Mouse (Mus musculus) embryonic fibroblast, embryonic 13.5 days (primary cell): ENCODE results near the gene Ncbp3. TPM values are rescaled to one million over a fixed set of nuclear protein-coding genes. Genes with fewer than 3 reads are reported as not detected.

Experiments
- H3K27ac ChIP-seq: 2 replicates; pipeline ENCODE4 v1.5.1; 2012; ENCODE audit warnings: low read length, control low read depth, inconsistent platforms; ENCODE audit not compliant: insufficient read depth
- H3K4me1 ChIP-seq: 2 replicates; pipeline ENCODE4 v1.6.1; 2011; ENCODE audit warnings: low read length; ENCODE audit not compliant: control insufficient read depth, insufficient read depth
- H3K4me3 ChIP-seq: 2 replicates; pipeline ENCODE4 v1.5.1; 2011; ENCODE audit warnings: mild to moderate bottlenecking, control low read depth, low read length; ENCODE audit not compliant: insufficient read depth
- CTCF ChIP-seq: IDR thresholded peaks from 2 replicates; pipeline ENCODE4 v1.5.1; 2011; ENCODE audit warnings: mild to moderate bottlenecking, control low read depth, low read length, moderate library complexity, borderline replicate concordance; ENCODE audit not compliant: insufficient read depth
- POLR2A ChIP-seq: IDR thresholded peaks from 2 replicates; pipeline ENCODE4 v1.6.1; 2011; ENCODE audit warnings: low read depth, mild to moderate bottlenecking, control low read depth, low read length, moderate library complexity
- polyA plus RNA-seq: library from polyadenylated mRNA; stranded (reverse); fragments of >200 nt; gene quantifications from 2 replicates; pipeline ENCODE4 v1.2.4, GENCODE M21; 2011; ENCODE audit warnings: low read depth; ENCODE audit not compliant: missing spikeins, insufficient read length

Gene Ncbp3
- polyA plus RNA-seq, 1 experiment: 11.1 TPM

DNA sequence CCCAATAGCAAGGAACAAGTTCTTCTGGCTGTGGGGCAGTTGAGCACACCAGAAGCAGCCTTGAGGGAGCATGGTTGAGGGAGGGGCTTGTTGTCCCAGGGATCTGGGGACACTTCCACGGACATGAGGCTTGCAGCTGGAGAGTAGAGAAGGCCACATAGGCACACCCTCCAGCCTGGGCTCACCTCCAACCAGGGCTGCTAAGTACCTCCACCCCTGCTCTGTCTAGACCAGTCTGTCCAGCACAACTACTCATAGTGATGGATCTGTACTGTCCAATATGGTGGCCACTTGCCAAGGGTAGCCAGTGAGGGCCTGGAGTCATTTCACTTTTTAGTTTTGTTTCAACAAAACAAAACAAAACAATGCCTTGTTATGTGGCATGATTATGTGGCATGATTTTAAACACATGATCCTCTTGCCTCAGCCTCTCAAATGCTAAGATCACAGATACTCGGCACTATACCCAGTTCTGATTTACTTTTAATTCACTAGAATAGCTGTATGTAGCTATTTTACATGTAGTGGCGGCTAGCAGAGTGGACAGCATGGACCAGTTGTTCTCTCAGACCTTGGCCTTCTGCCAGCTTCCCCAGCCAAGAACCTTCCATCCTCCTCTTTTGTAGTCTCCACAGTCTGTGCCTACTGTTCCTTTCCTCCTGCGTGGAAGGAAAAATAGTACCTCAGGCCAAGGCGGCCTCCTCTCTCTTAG is 32.0 kb upstream of the Ncbp3 start:
- H3K4me3 ChIP-seq: no peak overlapping the region
- H3K4me1 ChIP-seq: no peaks in the 10 kb centered on the region
- no peak overlapping the region for H3K27ac ChIP-seq
- TF ChIP-seq POLR2A: no peak
- TF ChIP-seq CTCF: no peak

DNA sequence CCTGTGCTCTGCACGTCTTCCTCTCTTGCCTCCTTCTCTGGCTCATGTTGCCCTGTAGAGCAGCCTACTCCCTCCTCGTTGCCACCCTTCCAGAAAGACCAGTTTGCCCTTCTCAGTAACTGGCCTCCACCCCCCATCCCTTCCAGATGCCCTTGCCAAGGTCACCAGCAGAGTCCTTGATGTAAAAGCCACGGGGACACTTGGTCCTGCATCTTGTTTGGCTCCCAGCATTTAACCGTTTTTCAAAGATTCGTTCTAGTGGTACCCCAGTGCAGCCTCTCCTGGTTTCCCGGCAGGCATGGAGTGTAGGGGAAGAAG is 31.5 kb upstream of the Ncbp3 start:
- no peaks in the 10 kb centered on the region for H3K4me1 ChIP-seq
- no peak overlapping the region for H3K27ac ChIP-seq
- no peak overlapping the region for H3K4me3 ChIP-seq
- TF ChIP-seq POLR2A (no peak), CTCF (no peak)

DNA sequence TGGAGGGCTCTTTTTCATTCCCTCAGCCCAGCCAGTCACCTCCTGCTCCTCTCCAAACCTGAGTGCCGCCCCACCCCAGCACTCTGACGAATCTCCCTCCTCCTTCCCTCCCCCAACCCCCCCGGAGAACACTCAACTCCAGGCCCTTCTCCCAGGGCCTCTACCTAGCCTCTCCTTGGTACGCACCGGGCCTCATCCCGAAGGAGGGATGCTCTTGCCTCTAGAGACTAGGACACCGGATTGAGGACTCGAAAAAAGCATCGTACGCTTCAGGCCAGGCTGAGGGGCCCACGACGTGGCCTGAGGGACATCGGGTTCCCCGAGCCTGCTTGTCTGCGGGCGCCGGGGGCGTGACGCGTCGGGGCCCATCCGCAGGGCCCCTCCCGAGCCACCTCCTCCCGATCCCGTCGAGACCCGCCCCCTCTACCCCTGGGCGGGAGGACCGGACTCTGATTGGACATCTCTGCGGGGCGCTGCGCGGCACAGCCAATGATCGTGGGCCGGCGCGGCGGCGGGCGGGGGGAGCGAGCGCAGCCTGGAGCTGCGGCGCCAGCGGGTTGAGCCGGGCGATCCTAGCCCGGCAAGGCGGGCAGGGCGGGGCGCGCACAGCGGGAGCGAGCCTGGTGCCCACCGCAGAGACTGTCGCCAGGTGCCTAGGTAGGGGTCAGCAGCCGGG is 29.0 kb upstream of the Ncbp3 start, which contains the start of gene Camkk1:
TSS of gene Camkk1 (plus strand) at position 538 of the 676 bp plus-strand sequence.
- no peak within 1 kb of the TSS for H3K27ac ChIP-seq
- TF ChIP-seq POLR2A (peak; percentile 69), CTCF (no peak)
- peaks cover 17% of the 10 kb centered on the region for H3K4me1 ChIP-seq
- peak within 1 kb of the TSS; percentile 59 for H3K4me3 ChIP-seq

- H3K4me1 ChIP-seq: peaks cover 17% of the 10 kb centered on the region
- H3K4me3 ChIP-seq: peak overlapping the region; percentile 58
- TF ChIP-seq CTCF: no peak
- TF ChIP-seq POLR2A: no peak
- no peak overlapping the region for H3K27ac ChIP-seq
These were observed 28.3 kb upstream of the Ncbp3 start for GRCm38 (mm10) chr11:73019147-73019795.

DNA sequence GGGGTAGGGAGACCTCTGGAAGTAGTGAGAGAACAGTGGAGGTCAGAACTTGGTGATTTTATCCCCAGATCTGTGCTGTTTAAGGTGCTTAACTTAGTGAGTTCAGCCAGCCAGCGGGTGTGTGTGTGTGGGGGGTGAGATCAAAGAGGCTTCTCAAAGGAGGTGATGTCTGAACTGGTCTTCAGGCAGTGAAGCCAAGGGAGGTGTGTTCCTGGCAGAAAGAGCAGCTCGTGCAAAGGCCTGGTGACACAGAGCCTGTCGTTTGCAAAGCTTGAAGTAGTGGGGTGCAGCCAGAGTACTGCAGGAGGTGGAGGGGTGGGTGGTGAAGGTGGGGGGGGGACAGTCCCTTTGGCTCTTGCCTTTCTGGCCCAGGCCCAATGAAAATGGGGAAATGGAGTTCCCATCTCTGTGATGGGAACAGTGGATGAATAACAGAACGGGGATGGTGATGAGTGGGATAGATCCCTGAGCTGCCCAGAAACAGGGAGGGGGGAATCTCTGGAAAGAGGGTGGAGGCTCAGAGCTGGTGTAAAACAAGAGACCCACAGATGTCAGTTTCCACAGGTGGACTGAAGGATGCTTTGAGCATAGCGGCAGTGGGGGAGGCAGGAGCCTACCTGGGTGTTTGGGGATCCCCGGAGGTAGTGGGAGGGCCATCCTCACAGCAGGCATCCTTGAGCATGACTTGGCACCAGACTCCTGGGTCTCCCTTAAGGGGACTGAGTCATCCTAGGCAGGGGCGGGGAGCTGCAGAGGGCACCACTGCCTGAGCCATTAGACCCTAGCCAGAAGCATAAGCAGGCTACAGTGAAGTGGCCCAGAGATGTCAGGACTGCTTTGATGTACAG is 26.4 kb upstream of the Ncbp3 start:
- Histone ChIP-seq H3K4me1 (peaks cover 17% of the 10 kb centered on the region), H3K4me3 (no peak overlapping the region), H3K27ac (no peak overlapping the region)
- TF ChIP-seq POLR2A (no peak), CTCF (no peak)

DNA sequence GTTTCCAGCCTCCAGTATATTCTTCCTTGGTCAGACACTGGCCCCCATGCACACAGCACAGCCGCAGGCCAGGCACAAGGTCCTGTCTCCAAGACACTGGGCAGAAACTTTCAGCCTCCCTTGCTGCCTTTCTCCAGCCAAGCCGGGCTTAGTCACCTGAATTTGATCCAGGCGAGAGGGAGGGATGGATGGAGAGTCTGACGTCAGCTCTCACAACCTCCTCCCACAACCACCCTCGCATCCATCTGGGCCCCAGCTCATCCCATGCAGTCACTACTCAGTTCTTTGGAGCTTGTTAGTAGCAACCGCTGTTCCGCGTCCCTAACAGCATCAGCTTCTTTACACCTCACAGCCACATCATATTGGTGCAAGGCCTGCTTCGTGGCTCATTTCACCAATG is 24.5 kb upstream of the Ncbp3 start:
- TF ChIP-seq CTCF (no peak), POLR2A (peak; percentile 54; the same call in 1 of the 2 replicates)

GRCm38 (mm10) chr11:73023827-73024226 is 23.8 kb upstream of the Ncbp3 start:
- H3K27ac ChIP-seq: no peak overlapping the region
- no peak overlapping the region for H3K4me3 ChIP-seq
- peaks cover 17% of the 10 kb centered on the region for H3K4me1 ChIP-seq
- TF ChIP-seq CTCF: no peak
- no peak for TF ChIP-seq POLR2A

More for the DNA sequence above, 24.5 kb upstream of the Ncbp3 start:
- no peak overlapping the region for H3K4me3 ChIP-seq
- H3K27ac ChIP-seq: peak overlapping the region; percentile 37
- peaks cover 17% of the 10 kb centered on the region for H3K4me1 ChIP-seq

- TF ChIP-seq POLR2A: no peak
- TF ChIP-seq CTCF: no peak
- no peak overlapping the region for H3K4me3 ChIP-seq
- no peak overlapping the region for H3K27ac ChIP-seq
These were observed 23.2 kb upstream of the Ncbp3 start for GRCm38 (mm10) chr11:73024236-73024904.

DNA sequence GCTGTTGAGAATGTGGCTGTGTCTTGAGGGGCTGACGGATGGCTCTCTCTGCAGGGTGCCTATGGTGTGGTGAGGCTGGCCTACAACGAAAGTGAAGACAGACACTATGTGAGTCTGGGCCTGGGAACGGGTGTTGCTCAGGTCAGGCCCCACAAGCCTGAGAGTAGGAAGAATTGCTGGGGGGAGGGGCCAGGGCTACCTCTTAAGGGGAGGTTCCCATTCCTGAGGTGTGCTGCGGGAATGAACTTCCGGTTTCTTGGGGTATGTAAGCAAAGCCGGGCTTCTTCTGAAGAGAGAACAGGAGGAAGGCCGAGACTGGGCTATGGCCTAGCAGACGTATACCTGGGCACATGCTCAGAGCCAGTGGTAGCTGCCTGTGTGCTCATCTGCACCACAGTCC is 20.6 kb upstream of the Ncbp3 start:
- Histone ChIP-seq H3K27ac (no peak overlapping the region), H3K4me3 (no peak overlapping the region), H3K4me1 (peaks cover 12% of the 10 kb centered on the region)
- no peak for TF ChIP-seq CTCF
- TF ChIP-seq POLR2A: no peak

More at GRCm38 (mm10) chr11:73024236-73024904, 23.2 kb upstream of the Ncbp3 start:
- H3K4me1 ChIP-seq: peaks cover 17% of the 10 kb centered on the region
